Mouse (Mus musculus): Measurements from ENCODE around the gene Zfp119b.

DNA sequence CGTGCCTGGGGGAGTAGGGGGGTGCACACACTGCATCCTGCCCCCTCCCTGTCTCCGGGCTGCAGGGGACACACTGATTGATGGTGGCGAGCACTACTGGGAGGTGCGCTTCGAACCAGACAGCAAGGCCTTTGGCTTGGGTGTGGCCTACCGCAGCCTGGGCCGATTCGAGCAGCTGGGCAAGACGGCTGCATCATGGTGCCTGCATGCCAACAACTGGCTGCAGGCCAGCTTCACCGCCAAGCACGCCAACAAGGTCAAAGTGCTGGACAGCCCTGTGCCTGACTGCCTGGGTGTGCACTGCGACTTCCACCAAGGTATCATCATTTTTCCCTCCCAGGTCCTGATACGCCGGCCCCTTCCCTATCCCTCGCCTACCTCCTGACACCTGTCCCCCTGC, 46.7 kb upstream of the Zfp119b start:
- no peak for TF ChIP-seq RAD21 (IDR thresholded peaks at IDR 0.05; ENCODE audit: low read depth, low read length)
- no peak for TF ChIP-seq CTCF (IDR thresholded peaks at IDR 0.05 in 2 of 3, conservative IDR thresholded peaks at IDR 0.05 in 1 of 3; ENCODE audit: control insufficient read depth in 1 of 3, insufficient read depth in 1 of 3, low read depth in 2 of 3, low read length in 3 of 3, poor library complexity in 1 of 3, severe bottlenecking in 1 of 3)

Measured in MEL (cell line).